Mouse (Mus musculus) liver, postnatal 0 days (tissue): ENCODE measurements around the gene Gm43738. TPM values are rescaled to one million over a fixed set of nuclear protein-coding genes. Genes with fewer than 3 reads are reported as not detected.

Source experiments
- ATAC-seq: fragments of 200-750 bp; cut with Nextera tagmentation; 2 replicates; pipeline ENCODE4 v1.8.0; 2017; ENCODE audit warnings: mild to moderate bottlenecking, moderate library complexity
- DNase-seq: peaks from one replicate; pipeline ENCODE4 v3.0.0-alpha.2; 2016
- H3K27ac ChIP-seq: fragments of 300-500 bp; sonication (generic); 2 replicates; pipeline ENCODE4 v1.5.1; 2014; ENCODE audit warnings: antibody characterized with exemption, moderate library complexity, mild to moderate bottlenecking, low read depth
- H3K27me3 ChIP-seq: fragments of 300-500 bp; sonication (generic); 2 replicates; pipeline ENCODE4 v1.6.1; 2014; ENCODE audit warnings: low read length, control low read depth, mixed read lengths; ENCODE audit not compliant: insufficient read depth
- H3K36me3 ChIP-seq: fragments of 300-500 bp; sonication (generic); replicated peaks from 2 replicates; pipeline ENCODE4 v1.6.1; 2014; ENCODE audit warnings: mild to moderate bottlenecking, control low read depth, low read length, moderate library complexity, mixed read lengths; ENCODE audit not compliant: insufficient read depth
- H3K4me1 ChIP-seq: fragments of 300-500 bp; sonication (generic); 2 replicates; pipeline ENCODE4 v1.6.1; 2014; ENCODE audit warnings: antibody characterized with exemption, mild to moderate bottlenecking, control low read depth; ENCODE audit not compliant: insufficient read depth
- H3K4me2 ChIP-seq: fragments of 300-500 bp; sonication (generic); 2 replicates; pipeline ENCODE4 v1.6.1; 2014; ENCODE audit warnings: low read depth, mild to moderate bottlenecking, low read length, moderate library complexity, mixed read lengths
- H3K4me3 ChIP-seq: fragments of 300-500 bp; sonication (generic); 2 replicates; pipeline ENCODE4 v1.5.1; 2014; ENCODE audit warnings: low read depth, low read length
- H3K9ac ChIP-seq: fragments of 300-500 bp; sonication (generic); replicated peaks from 2 replicates; pipeline ENCODE4 v1.6.1; 2014; ENCODE audit warnings: mild to moderate bottlenecking, moderate library complexity
- H3K9me3 ChIP-seq: fragments of 300-500 bp; sonication (generic); 2 replicates; pipeline ENCODE4 v1.6.1; 2016; ENCODE audit warnings: mild to moderate bottlenecking, control low read depth, low read length, mixed read lengths
- CTCF ChIP-seq: sonication (generic); IDR thresholded peaks from 2 replicates; pipeline ENCODE4 v1.5.1; 2016; ENCODE audit warnings: antibody characterized with exemption, low read depth
- EP300 ChIP-seq: IDR thresholded peaks from 2 replicates; pipeline ENCODE4 v1.6.1; 2016; ENCODE audit warnings: antibody characterized with exemption, low read depth, mild to moderate bottlenecking
- WGBS: fragments of 180-500 bp; shearing (Covaris S2); extraction: QIAGEN DNeasy Blood & Tissue Kit; methylation state at CpG from one replicate; pipeline ENCODE4 v1.1.7; 2014; ENCODE audit not compliant: insufficient replicate concordance; 5-methylcytosine and 5-hydroxymethylcytosine counted together
- polyA plus RNA-seq: library from polyadenylated mRNA; unstranded; fragments of >200 nt; fragmentation: Nextera tagmentation; extraction: Ambion mirVana; gene quantifications from 2 replicates; pipeline ENCODE4 v1.2.1, GENCODE M21; 2015

Gene Gm43738
- polyA plus RNA-seq, 1 experiment from 2014 or later: not detected

DNA sequence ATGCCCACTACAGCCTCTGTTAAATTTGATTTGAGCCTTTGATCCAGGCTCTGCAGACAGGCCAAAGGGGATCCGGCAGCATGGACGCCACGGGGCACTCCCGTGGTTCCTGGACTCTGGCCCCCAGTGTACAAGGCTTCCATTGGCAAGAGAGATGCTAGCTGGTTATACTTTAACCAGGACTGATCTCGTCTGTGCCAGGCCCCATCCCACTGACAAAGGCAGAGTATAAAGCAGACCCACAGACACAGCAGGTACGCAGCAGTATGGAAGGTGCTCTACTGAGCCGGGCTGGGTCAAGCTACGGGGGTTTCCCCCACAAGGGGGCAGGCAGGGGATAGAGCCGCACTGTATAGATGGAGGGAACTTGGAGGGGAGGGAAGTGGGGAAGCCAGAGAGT lies 35.5 kb upstream of the Gm43738 start:
- Histone ChIP-seq H3K4me1 (peaks cover 42% of the 10 kb centered on the region), H3K27ac (peak overlapping the region; percentile 91), H3K4me2 (peak overlapping the region; percentile 71), H3K9ac (peak overlapping the region; percentile 69), H3K36me3 (peaks cover 10% of the 10 kb centered on the region), H3K4me3 (peak overlapping the region; percentile 63), H3K9me3 (no peaks in the 10 kb centered on the region), H3K27me3 (no peaks in the 10 kb centered on the region)
- 0 out of 2 replicates have a peak, but pooled peaks have one; percentile 2 for TF ChIP-seq EP300
- TF ChIP-seq CTCF: peak; percentile 66
- 18% methylated on average over 9 of the region's 9 CpGs for WGBS
- peak; percentile 74 for DNase-seq
- peak; percentile 84 for ATAC-seq

DNA sequence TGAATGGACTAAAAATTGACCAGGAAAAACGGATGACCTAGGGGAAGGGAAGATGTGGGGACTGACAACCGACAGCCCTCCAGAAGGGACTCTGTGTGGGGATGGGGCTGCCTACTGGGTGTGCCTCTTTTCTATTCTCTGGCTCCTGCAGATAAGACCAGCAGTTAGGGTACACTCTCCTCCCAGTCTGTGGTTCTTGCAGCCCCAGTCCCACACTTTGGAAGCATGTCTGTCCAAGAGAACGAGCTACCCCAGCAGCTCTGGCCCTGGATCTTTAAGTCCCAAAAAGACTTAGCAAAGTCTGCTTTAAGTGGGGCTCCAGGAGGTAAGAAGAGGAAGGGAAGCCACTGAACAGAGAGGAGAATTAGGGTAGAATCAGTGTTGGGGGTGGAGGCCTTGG lies 35.1 kb upstream of the Gm43738 start, which contains the start of gene Pklr:
TSS of gene Pklr (plus strand) at position 185 of the 400 bp plus-strand sequence.
- H3K36me3 ChIP-seq: peaks cover 6% of the 10 kb centered on the region; the same call in 1 of the 2 replicates
- H3K27ac ChIP-seq: peak within 1 kb of the TSS; percentile 91
- DNase-seq: no peak
- no peaks in the 10 kb centered on the region for H3K9me3 ChIP-seq
- TF ChIP-seq EP300 (peak; percentile 52; the same call in 1 of the 2 replicates), CTCF (no peak)
- H3K9ac ChIP-seq: peak within 1 kb of the TSS; percentile 69
- peak within 1 kb of the TSS; percentile 71 for H3K4me2 ChIP-seq
- H3K27me3 ChIP-seq: no peaks in the 10 kb centered on the region
- H3K4me3 ChIP-seq: peak within 1 kb of the TSS; percentile 63
- peaks cover 42% of the 10 kb centered on the region for H3K4me1 ChIP-seq
- 13% methylated on average over 3 of the region's 3 CpGs for WGBS
- peak; percentile 18 for ATAC-seq

DNA sequence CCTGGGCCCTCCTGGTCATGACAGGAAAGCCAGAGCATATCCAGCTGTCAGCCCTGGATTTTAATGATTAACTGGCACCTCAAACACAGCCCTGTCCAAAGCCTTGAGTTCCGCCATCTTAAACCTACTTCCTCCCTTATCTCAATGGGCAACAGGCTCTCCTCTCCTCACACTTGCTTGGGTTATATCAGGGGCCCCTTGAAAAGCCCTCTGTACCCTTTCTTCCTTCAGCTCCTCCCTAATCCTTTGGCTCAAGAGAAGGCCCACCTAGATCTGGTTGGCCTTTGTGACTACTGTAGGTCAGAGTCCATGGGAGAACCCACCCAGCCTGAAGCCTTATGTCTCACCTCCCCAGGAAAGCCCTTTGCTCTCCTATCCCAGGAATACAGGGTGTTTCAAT lies 32.9 kb upstream of the Gm43738 start:
- Histone ChIP-seq H3K4me2 (peak overlapping the region; percentile 70; the same call in 1 of the 2 replicates), H3K9me3 (no peaks in the 10 kb centered on the region), H3K4me3 (no peak overlapping the region), H3K36me3 (no peaks in the 10 kb centered on the region), H3K27me3 (no peaks in the 10 kb centered on the region), H3K9ac (no peak overlapping the region; the same call in 1 of the 2 replicates), H3K27ac (peak overlapping the region; percentile 76), H3K4me1 (peaks cover 40% of the 10 kb centered on the region)
- DNase-seq (no peak), ATAC-seq (no peak)
- TF ChIP-seq CTCF (no peak), EP300 (no peak)
- WGBS: 38% methylated on average over 1 of the region's 1 CpGs

DNA sequence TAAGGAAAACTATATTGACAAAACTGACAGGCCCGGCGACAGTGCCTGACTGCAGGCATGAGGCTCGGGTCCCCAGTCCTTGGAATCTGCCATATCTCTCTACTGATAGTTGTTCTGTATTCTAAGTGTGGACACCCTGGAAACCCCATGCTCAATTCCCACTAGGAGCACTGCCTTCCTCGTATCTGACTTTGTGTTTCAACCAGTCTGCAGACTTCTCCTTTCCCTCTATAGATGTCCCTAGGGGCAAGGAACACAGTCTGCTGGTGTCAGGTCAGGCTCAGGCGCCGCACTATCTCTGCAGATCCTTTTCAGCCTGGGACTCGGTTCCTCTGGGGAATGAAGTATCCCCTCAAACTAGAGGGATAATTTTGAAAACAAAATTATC lies 32.2 kb upstream of the Gm43738 start:
- DNase-seq (no peak), ATAC-seq (no peak)
- Histone ChIP-seq H3K4me3 (no peak overlapping the region), H3K4me1 (peaks cover 37% of the 10 kb centered on the region), H3K27ac (peak overlapping the region; percentile 76), H3K36me3 (no peaks in the 10 kb centered on the region), H3K4me2 (peak overlapping the region; percentile 70), H3K9me3 (no peaks in the 10 kb centered on the region), H3K27me3 (no peaks in the 10 kb centered on the region), H3K9ac (peak overlapping the region; percentile 13)
- TF ChIP-seq CTCF: no peak
- TF ChIP-seq EP300: no peak
- 56% methylated on average over 7 of the region's 7 CpGs for WGBS

DNA sequence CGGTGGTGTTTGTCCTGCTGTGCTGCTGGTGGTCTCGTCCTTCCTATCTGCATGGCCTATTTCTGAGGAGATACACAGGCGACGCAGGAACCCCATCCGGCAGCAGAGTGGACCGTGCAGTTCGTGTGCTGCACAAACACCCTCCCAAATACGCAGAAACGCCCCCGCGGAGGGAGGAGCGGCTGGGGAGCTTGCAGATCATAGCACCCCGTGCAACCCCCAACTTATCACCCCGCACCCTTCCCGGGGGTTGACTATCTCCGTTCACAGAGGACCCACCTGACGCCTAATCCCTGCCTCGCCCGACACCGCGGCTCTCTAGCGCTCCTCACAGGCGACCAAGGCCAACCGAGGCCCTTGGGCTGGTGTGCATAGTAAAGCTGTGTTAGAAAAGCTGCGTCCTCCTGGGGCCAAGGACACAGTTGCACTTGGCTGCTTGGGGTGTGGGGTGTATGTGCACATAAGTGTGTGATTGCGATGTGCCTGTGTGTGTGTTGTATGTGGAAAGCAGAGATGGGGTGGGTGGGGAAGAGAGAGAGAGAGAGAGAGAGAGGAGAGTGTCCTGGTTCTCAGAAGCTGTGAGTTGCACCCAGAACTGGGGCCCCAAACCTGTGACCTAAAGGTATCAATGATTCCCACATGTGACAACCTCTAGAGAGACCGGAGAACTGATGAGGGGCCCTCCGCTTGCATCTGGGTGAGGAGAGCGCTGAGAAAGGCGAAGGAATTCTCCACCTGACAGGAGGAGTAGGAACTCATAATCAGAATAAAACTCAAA lies 31.6 kb upstream of the Gm43738 start:
- Histone ChIP-seq H3K4me3 (peak overlapping the region; percentile 36), H3K9me3 (no peaks in the 10 kb centered on the region), H3K4me2 (peak overlapping the region; percentile 70), H3K36me3 (no peaks in the 10 kb centered on the region), H3K27ac (peak overlapping the region; percentile 76), H3K4me1 (peaks cover 37% of the 10 kb centered on the region), H3K9ac (peak overlapping the region; percentile 40), H3K27me3 (no peaks in the 10 kb centered on the region)
- TF ChIP-seq EP300 (peak; percentile 83; the same call in 1 of the 2 replicates), CTCF (peak; percentile 76)
- WGBS: 13% methylated on average over 30 of the region's 30 CpGs
- ATAC-seq (peak; percentile 77), DNase-seq (peak; percentile 81)

DNA sequence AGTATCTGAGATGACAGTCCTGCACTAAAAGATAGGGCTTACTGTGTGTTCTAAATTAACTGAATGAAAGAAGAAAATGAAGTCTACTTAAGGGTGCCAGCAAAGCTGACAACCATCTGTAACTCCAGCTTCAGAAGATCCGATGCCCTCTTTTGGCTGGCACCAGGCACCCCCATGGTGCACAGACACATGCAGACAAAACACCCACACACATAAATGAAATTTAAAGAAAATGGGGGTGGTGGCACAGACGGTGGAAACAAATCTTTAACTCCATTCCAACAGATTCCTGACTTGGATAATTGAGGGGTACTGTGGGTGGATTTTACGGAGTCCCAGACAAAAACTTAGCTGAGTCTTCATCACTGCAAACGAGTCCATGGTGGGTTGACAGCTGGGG lies 30.9 kb upstream of the Gm43738 start:
- Histone ChIP-seq H3K9ac (no peak overlapping the region), H3K9me3 (no peaks in the 10 kb centered on the region), H3K36me3 (no peaks in the 10 kb centered on the region), H3K4me2 (peak overlapping the region; percentile 70), H3K27me3 (no peaks in the 10 kb centered on the region), H3K4me1 (peaks cover 37% of the 10 kb centered on the region), H3K27ac (peak overlapping the region; percentile 76; the same call in 1 of the 2 replicates), H3K4me3 (peak overlapping the region; percentile 36)
- 34% methylated on average over 4 of the region's 4 CpGs for WGBS
- DNase-seq (no peak), ATAC-seq (no peak)
- TF ChIP-seq EP300 (no peak), CTCF (no peak)
